Mouse (Mus musculus) G1E (cell line): ENCODE measurements at regions not wholly inside any gene's neighbourhood (a gene's known extent, or its start where the extent isn't known, plus 50 kb on each side); places are given as distances from the start of the nearest gene placed in this dataset.

ENCODE experiments used
- ATAC-seq: 2 replicates; pipeline ENCODE4 v1.8.0; 2016; ENCODE audit warnings: mild to moderate bottlenecking; ENCODE audit not compliant: insufficient number of reproducible peaks, poor library complexity, low FRiP score, severe bottlenecking; ENCODE audit errors: extremely low read depth
- DNase-seq: peaks from one replicate; pipeline ENCODE4 v3.0.0; 2012; ENCODE audit warnings: low spot score
- H3K27me3 ChIP-seq: 2 replicates; pipeline ENCODE4 v1.6.1; 2012; ENCODE audit warnings: mild to moderate bottlenecking, low read length, inconsistent platforms; ENCODE audit not compliant: insufficient read depth
- H3K36me3 ChIP-seq: replicated peaks from 2 replicates; pipeline ENCODE3; 2012; ENCODE audit warnings: mild to moderate bottlenecking, inconsistent platforms
- H3K4me1 ChIP-seq: 2 replicates; pipeline ENCODE4 v1.6.1; 2012; ENCODE audit warnings: low read depth, low read length, inconsistent platforms, mixed read lengths; ENCODE audit not compliant: insufficient read depth
- H3K4me3 ChIP-seq: 2 replicates; pipeline ENCODE4 v1.5.1; 2012; ENCODE audit warnings: low read depth, mild to moderate bottlenecking, inconsistent platforms, low read length, moderate library complexity, mixed read lengths
- H3K9me3 ChIP-seq: replicated peaks from 2 replicates; pipeline ENCODE4 v1.6.1; 2012; ENCODE audit warnings: inconsistent platforms
- CTCF ChIP-seq: IDR thresholded peaks from 2 replicates; pipeline ENCODE4 v1.5.1; 2012; ENCODE audit warnings: low read depth, low read length, inconsistent platforms, mixed read lengths
- GATA1 ChIP-seq: IDR thresholded peaks from 2 replicates; pipeline ENCODE4 v1.6.1; 2012; ENCODE audit warnings: borderline replicate concordance, low read length, inconsistent platforms, mixed read lengths
- GATA2 ChIP-seq: IDR thresholded peaks from 2 replicates; pipeline ENCODE4 v1.6.1; 2012; ENCODE audit warnings: low read depth, low read length, inconsistent platforms, borderline replicate concordance
- POLR2AphosphoS5 ChIP-seq: IDR thresholded peaks from 2 replicates; pipeline ENCODE4 v1.6.1; 2012; ENCODE audit warnings: low read depth, low read length, inconsistent platforms; ENCODE audit not compliant: insufficient replicate concordance
- TAL1 ChIP-seq: conservative IDR thresholded peaks from 2 replicates; pipeline ENCODE4 v1.6.1; 2012; ENCODE audit warnings: low read depth, low read length, inconsistent platforms, mixed read lengths

GRCm38 (mm10) chr15:25234064-25234700 is 179.4 kb downstream of the Basp1 start:
- Histone ChIP-seq H3K4me3 (no peak overlapping the region), H3K36me3 (no peaks in the 10 kb centered on the region), H3K27me3 (no peaks in the 10 kb centered on the region), H3K9me3 (peaks cover 6% of the 10 kb centered on the region), H3K4me1 (no peaks in the 10 kb centered on the region)
- no peak for ATAC-seq
- DNase-seq, result no peak
- no peak for TF ChIP-seq GATA2
- no peak for TF ChIP-seq CTCF

GRCm38 (mm10) chr15:25230213-25230612 is 183.4 kb downstream of the Basp1 start:
- no peaks in the 10 kb centered on the region for H3K27me3 ChIP-seq
- no peak for ATAC-seq
- TF ChIP-seq GATA2 (no peak), POLR2AphosphoS5 (no peak), CTCF (no peak), TAL1 (no peak)
- H3K36me3 ChIP-seq, result no peaks in the 10 kb centered on the region
- no peak overlapping the region for H3K4me3 ChIP-seq
- peaks cover 12% of the 10 kb centered on the region for H3K9me3 ChIP-seq
- no peak for DNase-seq
- H3K4me1 ChIP-seq, result no peaks in the 10 kb centered on the region

GRCm38 (mm10) chr15:25229807-25230206 is 183.8 kb downstream of the Basp1 start:
- Histone ChIP-seq H3K4me1 (no peaks in the 10 kb centered on the region), H3K4me3 (no peak overlapping the region), H3K36me3 (no peaks in the 10 kb centered on the region), H3K9me3 (peaks cover 12% of the 10 kb centered on the region), H3K27me3 (no peaks in the 10 kb centered on the region)
- ATAC-seq (no peak), DNase-seq (no peak)
- TF ChIP-seq GATA1, result no peak
- TF ChIP-seq CTCF, result no peak
- no peak for TF ChIP-seq POLR2AphosphoS5
- TF ChIP-seq GATA2, result no peak
- no peak for TF ChIP-seq TAL1

GRCm38 (mm10) chr15:25227496-25227895 is 186.1 kb downstream of the Basp1 start:
- no peak overlapping the region for H3K4me3 ChIP-seq
- H3K36me3 ChIP-seq, result no peaks in the 10 kb centered on the region
- no peak for DNase-seq
- H3K4me1 ChIP-seq, result no peaks in the 10 kb centered on the region
- H3K9me3 ChIP-seq, result peaks cover 24% of the 10 kb centered on the region
- ATAC-seq, result no peak
- H3K27me3 ChIP-seq, result no peaks in the 10 kb centered on the region
- TF ChIP-seq POLR2AphosphoS5, result no peak
- no peak for TF ChIP-seq CTCF
- TF ChIP-seq TAL1, result no peak
- no peak for TF ChIP-seq GATA2
- no peak for TF ChIP-seq GATA1

GRCm38 (mm10) chr15:25225936-25226335 is 187.6 kb downstream of the Basp1 start:
- DNase-seq (no peak), ATAC-seq (no peak)
- Histone ChIP-seq H3K4me3 (no peak overlapping the region), H3K27me3 (no peaks in the 10 kb centered on the region), H3K4me1 (no peaks in the 10 kb centered on the region), H3K36me3 (no peaks in the 10 kb centered on the region), H3K9me3 (peaks cover 24% of the 10 kb centered on the region)
- no peak for TF ChIP-seq CTCF
- no peak for TF ChIP-seq POLR2AphosphoS5
- no peak for TF ChIP-seq TAL1
- no peak for TF ChIP-seq GATA2
- no peak for TF ChIP-seq GATA1

- Histone ChIP-seq H3K4me1 (no peaks in the 10 kb centered on the region), H3K4me3 (no peak overlapping the region), H3K36me3 (no peaks in the 10 kb centered on the region), H3K27me3 (no peaks in the 10 kb centered on the region), H3K9me3 (peaks cover 23% of the 10 kb centered on the region)
- DNase-seq (no peak), ATAC-seq (no peak)
- no peak for TF ChIP-seq POLR2AphosphoS5
- TF ChIP-seq GATA1, result no peak
- TF ChIP-seq GATA2, result no peak
- no peak for TF ChIP-seq CTCF
- no peak for TF ChIP-seq TAL1
These were observed 188.1 kb downstream of the Basp1 start for GRCm38 (mm10) chr15:25225431-25225830.
